Comparison of ENCODE assay signal across 8 mouse cellular contexts in the genomic region with DNA sequence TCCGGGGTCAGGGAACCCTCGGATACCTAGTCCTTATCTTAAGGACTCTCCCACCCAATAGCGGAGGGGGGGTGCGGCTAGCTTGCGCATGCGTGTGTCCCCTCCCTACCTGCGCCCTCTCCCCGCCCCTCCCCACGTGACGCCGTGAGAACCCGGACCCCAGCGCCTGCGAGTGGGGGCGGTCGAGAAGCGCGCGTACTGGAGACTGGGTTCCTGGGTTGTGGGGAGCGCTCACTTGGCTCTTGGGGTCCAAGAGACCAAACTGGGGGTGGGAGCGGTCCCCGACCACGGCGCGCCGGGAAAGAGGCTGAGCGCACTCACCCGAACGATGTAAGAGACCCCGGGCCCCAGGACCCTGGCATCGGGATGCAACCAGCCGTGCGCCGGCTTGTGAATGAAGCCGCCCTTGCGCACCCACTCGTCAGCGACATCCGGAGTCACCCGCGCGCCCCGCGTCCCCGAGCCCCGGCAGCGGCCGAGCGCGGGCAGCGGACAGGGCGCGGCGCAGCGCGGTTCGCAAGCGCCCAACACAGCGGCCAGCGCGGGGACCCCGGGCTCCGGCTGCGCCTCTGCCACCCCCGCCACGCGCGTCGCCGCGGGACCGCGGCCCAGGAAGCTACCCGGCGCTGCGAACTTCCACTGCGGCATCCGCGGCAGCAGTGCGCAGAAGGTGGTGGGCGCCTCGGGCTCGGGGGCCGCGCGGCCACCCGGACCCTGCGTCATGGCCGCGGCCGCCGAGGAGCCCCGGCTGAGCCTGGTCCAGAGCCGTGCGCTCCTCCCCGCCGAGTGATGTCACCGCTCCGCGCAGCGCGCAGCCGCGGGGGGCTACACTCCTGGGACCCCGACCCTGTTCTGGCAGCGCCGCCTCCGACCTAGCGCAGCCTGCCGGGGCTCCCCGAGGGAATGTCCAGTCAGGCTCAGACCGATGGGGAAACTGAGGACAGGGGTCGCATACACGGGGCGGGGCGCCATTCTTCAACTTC. TPM values are rescaled to one million over a fixed set of nuclear protein-coding genes. Genes with fewer than 3 reads are reported as not detected.
DNase-seq lines count a peak whose midpoint lies in the region; ATAC-seq and TF ChIP-seq lines count a peak whose summit lies in the region.

Gene Shc2 (minus strand): TSS at position 791 of the 983 bp plus-strand sequence.

- no peaks in the 10 kb centered on the region for H3K9me3 ChIP-seq in ES-Bruce4 (replicated peaks; ENCODE audit: control insufficient read depth, insufficient read depth, low read length, poor library complexity, severe bottlenecking)
- H3K9me3 ChIP-seq in heart, postnatal 0 days (replicated peaks; ENCODE audit: control insufficient read depth, low read length) = no peaks in the 10 kb centered on the region
- H3K9me3 ChIP-seq in midbrain, embryonic 14.5 days (ENCODE audit: control insufficient read depth, low read length) = no peaks in the 10 kb centered on the region

- WGBS in heart, postnatal 0 days = under 1% methylated on average over 86 of the region's 116 CpGs
- WGBS in midbrain, embryonic 14.5 days = under 1% methylated on average over 116 of the region's 116 CpGs

- peak within 1 kb of the TSS; percentile 93 for H3K4me3 ChIP-seq in ES-Bruce4 (ENCODE audit: low read depth, low read length)
- peak within 1 kb of the TSS; percentile 58 for H3K4me3 ChIP-seq in embryonic fibroblast, embryonic 13.5 days (ENCODE audit: insufficient read depth, low read length)
- H3K4me3 ChIP-seq in heart, postnatal 0 days (ENCODE audit: low read depth, low read length) = peak within 1 kb of the TSS; percentile 67
- H3K4me3 ChIP-seq in left cerebral cortex, adult 2 months = peak within 1 kb of the TSS; percentile 85
- peak within 1 kb of the TSS; percentile 63 for H3K4me3 ChIP-seq in midbrain, embryonic 14.5 days (replicated peaks; ENCODE audit: low read depth, low read length)

- peak; percentile 29 to 48 for DNase-seq in adrenal gland, postnatal 36 days
- DNase-seq in heart, postnatal 0 days (ENCODE audit: low spot score) = no peak
- DNase-seq in left cerebral cortex, adult 2 months (ENCODE audit: extremely low spot score in 1 of 2, low spot score in 2 of 2) = peak; percentile 84 to 87
- peak; percentile 89 for DNase-seq in midbrain, embryonic 14.5 days
- peak; percentile 71 for DNase-seq in testis, postnatal 14 days (ENCODE audit: low spot score)
- no peak for DNase-seq in MN1 (ENCODE audit: low spot score)

- TF ChIP-seq EP300 in ES-Bruce4 (IDR thresholded peaks at IDR 0.05; ENCODE audit: insufficient read depth, low read depth, low read length) = no peak
- TF ChIP-seq EP300 in heart, postnatal 0 days (IDR thresholded peaks at IDR 0.05; ENCODE audit: low read depth) = no peak

- peak within 1 kb of the TSS; percentile 97 for H3K4me2 ChIP-seq in heart, postnatal 0 days (ENCODE audit: low read depth, low read length)
- peak within 1 kb of the TSS; percentile 71 for H3K4me2 ChIP-seq in midbrain, embryonic 14.5 days (ENCODE audit: low read length)

- H3K9ac ChIP-seq in ES-Bruce4 (ENCODE audit: low read depth, poor library complexity, severe bottlenecking) = peak within 1 kb of the TSS; percentile 97
- H3K9ac ChIP-seq in heart, postnatal 0 days (replicated peaks; ENCODE audit: low read depth, low read length) = peak within 1 kb of the TSS; percentile 46
- peak within 1 kb of the TSS; percentile 83 for H3K9ac ChIP-seq in midbrain, embryonic 14.5 days (replicated peaks; ENCODE audit: low read length)

- no peaks in the 10 kb centered on the region for H3K36me3 ChIP-seq in ES-Bruce4 (ENCODE audit: control insufficient read depth, insufficient read depth, low read length, poor library complexity, severe bottlenecking)
- H3K36me3 ChIP-seq in heart, postnatal 0 days (replicated peaks; ENCODE audit: control insufficient read depth, insufficient read depth, low read length) = no peaks in the 10 kb centered on the region
- no peaks in the 10 kb centered on the region for H3K36me3 ChIP-seq in midbrain, embryonic 14.5 days (ENCODE audit: control insufficient read depth, insufficient read depth, low read length)

- peak; percentile 29 for TF ChIP-seq POLR2A in ES-Bruce4 (IDR thresholded peaks at IDR 0.05; ENCODE audit: insufficient read depth, low read length)
- TF ChIP-seq POLR2A in embryonic fibroblast, embryonic 13.5 days (IDR thresholded peaks at IDR 0.05; ENCODE audit: low read depth, low read length) = peak; percentile 61

- H3K27me3 ChIP-seq in ES-Bruce4 (ENCODE audit: control insufficient read depth, insufficient read depth, low read length, poor library complexity, severe bottlenecking) = 0 out of 2 replicates have a peak, but pooled peaks cover 3% of the 10 kb centered on the region
- H3K27me3 ChIP-seq in heart, postnatal 0 days (ENCODE audit: control insufficient read depth, insufficient read depth, low read length) = peaks cover 43% of the 10 kb centered on the region
- H3K27me3 ChIP-seq in midbrain, embryonic 14.5 days (ENCODE audit: control insufficient read depth, insufficient read depth, low read length) = peaks cover 10% of the 10 kb centered on the region; the same call in 1 of the 2 replicates

- H3K27ac ChIP-seq in ES-Bruce4 (ENCODE audit: insufficient read depth, low read length) = no peak within 1 kb of the TSS
- peak within 1 kb of the TSS; percentile 39 for H3K27ac ChIP-seq in embryonic fibroblast, embryonic 13.5 days (ENCODE audit: insufficient read depth, low read length)
- H3K27ac ChIP-seq in heart, postnatal 0 days (ENCODE audit: low read depth) = no peak within 1 kb of the TSS
- H3K27ac ChIP-seq in left cerebral cortex, adult 2 months = peak within 1 kb of the TSS; percentile 97
- peak within 1 kb of the TSS; percentile 93 for H3K27ac ChIP-seq in midbrain, embryonic 14.5 days (replicated peaks; ENCODE audit: low read depth, low read length)

- peak; percentile 32; the same call in 1 of the 2 replicates for ATAC-seq in heart, postnatal 0 days (ENCODE audit: insufficient read depth, low read depth)
- ATAC-seq in midbrain, embryonic 14.5 days (ENCODE audit: low FRiP score, low TSS enrichment) = peak; percentile 85

- intact Hi-C loops in left cerebral cortex, adult 2 months (cut with DNase I) = loop anchor here (1.0 kb wide), 1 partner anchor 40 kb away; no protein-coding TSS in a partner anchor

- no peak for TF ChIP-seq CTCF in ES-Bruce4 (IDR thresholded peaks at IDR 0.05; ENCODE audit: low read depth, low read length)
- TF ChIP-seq CTCF in embryonic fibroblast, embryonic 13.5 days (IDR thresholded peaks at IDR 0.05; ENCODE audit: borderline replicate concordance, insufficient read depth, low read length) = no peak
- TF ChIP-seq CTCF in heart, postnatal 0 days (IDR thresholded peaks at IDR 0.05; ENCODE audit: low read depth) = no peak
- no peak for TF ChIP-seq CTCF in left cerebral cortex, adult 2 months (IDR thresholded peaks at IDR 0.05)

- H3K4me1 ChIP-seq in ES-Bruce4 (ENCODE audit: control insufficient read depth, insufficient read depth, low read length) = no peaks in the 10 kb centered on the region
- peaks cover 12% of the 10 kb centered on the region for H3K4me1 ChIP-seq in embryonic fibroblast, embryonic 13.5 days (ENCODE audit: control insufficient read depth, insufficient read depth, low read length)
- no peaks in the 10 kb centered on the region for H3K4me1 ChIP-seq in heart, postnatal 0 days (ENCODE audit: control insufficient read depth, insufficient read depth)
- H3K4me1 ChIP-seq in midbrain, embryonic 14.5 days (ENCODE audit: control insufficient read depth, insufficient read depth, low read length) = peaks cover 11% of the 10 kb centered on the region; the same call in 1 of the 2 replicates

RNA-seq across cellular contexts. Expression of gene Shc2, which starts in this region (rescaled TPM):
- polyA plus RNA-seq in ES-Bruce4 (2011; ENCODE audit: insufficient read depth, insufficient read length, low read depth, missing spikeins) = 4.6 and 4.7 TPM in 2 replicates
- 1 to 10 TPM; 3.0 to 5.2 TPM for total RNA-seq in adrenal gland, postnatal 36 days (2021)
- 15.0 and 18.7 TPM in 2 replicates for polyA plus RNA-seq in embryonic fibroblast, embryonic 13.5 days (2011; ENCODE audit: insufficient read length, low read depth, missing spikeins)
- 2.7 and 3.1 TPM in 2 replicates for total RNA-seq in heart, postnatal 0 days (2014; rRNA removed; ENCODE audit: low replicate concordance)
- 1.1 and 1.2 TPM in 2 replicates for polyA plus RNA-seq in heart, postnatal 0 days (2015; fragmentation: Nextera tagmentation; extraction: Ambion mirVana)
- total RNA-seq in left cerebral cortex, adult 2 months (2021) = 10 to 100 TPM; 47.8 to 48.1 TPM
- polyA plus RNA-seq in midbrain, embryonic 14.5 days (2014; fragmentation: Nextera tagmentation; extraction: Ambion mirVana) = 17.2 and 21.6 TPM in 2 replicates

Comparison
In these comparisons a context has a peak if more than half of its experiments do, and no peak if none do; other contexts are left out.
1. RNA of gene Shc2 (total RNA-seq): 47.8 to 48.1 TPM in left cerebral cortex, adult 2 months; 3.0 to 5.2 TPM in adrenal gland, postnatal 36 days and 2.7 to 3.1 TPM in heart, postnatal 0 days; every median in the first group is over 4 times any median in the second.
2. H3K27ac ChIP-seq: peak in embryonic fibroblast, embryonic 13.5 days (single experiment), left cerebral cortex, adult 2 months (single experiment) and midbrain, embryonic 14.5 days (single experiment); none in ES-Bruce4 (single experiment) and heart, postnatal 0 days (single experiment).
3. H3K9ac ChIP-seq: peak in every context shown above with its lines; median percentile 97 in ES-Bruce4; 83 in midbrain, embryonic 14.5 days; 46 in heart, postnatal 0 days.
4. DNase-seq: peak in adrenal gland, postnatal 36 days (2 of 2), left cerebral cortex, adult 2 months (2 of 2), midbrain, embryonic 14.5 days (single experiment) and testis, postnatal 14 days (single experiment); none in heart, postnatal 0 days (single experiment) and MN1 (single experiment).
5. Peak in every context shown above with its lines, with median percentiles within 50 percentile points of each other: H3K4me3 ChIP-seq.